Mouse (Mus musculus): ENCODE results near the gene Man2a2.
"Not testable (repeated sequence)": the region's sequence is repeated elsewhere in the genome, so short reads cannot be mapped to it uniquely, and the experiment has no call there.

Man2a2 gene

DNA sequence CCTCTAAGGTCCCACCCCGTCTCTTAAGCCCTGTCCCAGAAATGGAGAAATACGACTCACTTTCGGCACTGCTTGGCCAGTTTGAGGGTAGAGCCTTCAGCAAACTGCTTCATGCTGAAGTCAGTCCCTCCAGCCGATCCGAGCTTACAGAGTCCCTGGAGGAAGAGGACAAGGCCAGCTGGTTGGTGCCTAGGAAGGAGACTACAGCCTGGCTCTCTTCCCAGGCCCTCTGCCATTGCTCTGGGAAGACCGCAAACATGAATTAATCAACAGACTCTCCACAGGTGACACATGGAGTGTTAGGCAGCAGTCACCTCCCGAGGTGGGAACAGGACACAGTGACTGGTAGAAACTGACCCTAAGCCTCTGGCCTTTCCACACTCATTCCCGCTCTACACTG, 40.9 kb downstream of the Man2a2 start:
- no peak for DNase-seq

DNA sequence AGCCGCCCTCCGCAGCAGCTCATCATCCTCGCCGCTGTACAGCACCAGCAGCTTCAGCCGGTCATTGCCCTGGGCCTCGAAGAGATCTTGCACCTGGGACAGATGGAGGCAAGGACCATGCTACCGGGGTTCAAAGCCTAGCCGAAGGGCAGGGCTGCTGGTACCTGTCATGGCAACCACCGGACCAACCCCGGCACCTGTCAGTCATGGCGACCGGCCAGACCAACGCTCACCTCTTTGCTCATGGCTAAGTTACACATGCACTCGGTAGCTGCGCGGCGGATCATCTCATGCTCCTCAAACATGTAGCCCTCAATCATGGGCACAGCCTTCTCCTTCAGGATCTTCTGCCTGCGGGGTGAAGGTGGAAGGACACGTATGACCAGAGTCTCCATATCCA, 45.1 kb downstream of the Man2a2 start:
- DNase-seq = no peak

DNA sequence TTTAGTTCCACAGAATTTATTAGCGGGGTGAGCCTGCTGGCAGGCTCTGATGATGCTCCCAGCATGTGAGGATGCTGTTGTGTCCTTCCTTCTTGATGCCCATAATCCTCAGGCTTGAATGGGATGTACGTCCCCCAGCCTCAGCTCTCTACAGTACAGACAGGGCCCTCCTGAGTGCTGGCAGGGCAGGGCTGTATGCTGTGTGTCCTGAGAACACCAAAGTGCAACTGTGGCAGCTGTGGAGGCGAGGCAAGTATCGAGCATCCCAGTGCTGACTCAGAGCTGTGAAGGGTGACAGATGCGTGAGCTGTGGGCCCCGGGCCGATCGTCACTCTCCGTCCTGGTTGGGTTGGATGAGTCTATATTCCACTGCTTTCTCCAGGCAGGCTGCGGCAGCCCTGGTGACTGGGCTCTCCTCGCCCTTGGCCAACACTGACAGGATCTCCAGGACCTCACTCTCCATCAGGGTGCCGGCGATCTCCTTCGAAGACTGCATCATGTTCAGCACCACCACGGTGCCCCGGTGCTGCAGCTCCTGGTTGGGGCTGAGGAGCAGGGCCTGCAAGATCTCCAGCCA, 45.8 kb downstream of the Man2a2 start:
- DNase-seq = no peak

DNA sequence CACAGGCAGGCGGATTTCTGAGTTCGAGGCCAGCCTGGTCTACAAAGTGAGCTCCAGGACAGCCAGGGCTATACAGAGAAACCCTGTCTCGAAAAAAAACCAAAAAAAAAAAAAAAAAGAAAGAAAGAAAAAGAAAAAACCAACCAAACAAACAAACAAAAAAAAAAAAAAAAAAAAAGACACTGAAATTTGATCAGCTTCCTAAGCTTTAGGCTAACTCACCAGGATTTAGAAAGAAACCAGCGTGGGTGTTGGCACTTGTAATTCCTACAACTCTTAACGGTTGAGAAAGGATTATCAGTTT, 46.4 kb downstream of the Man2a2 start:
- not testable (repeated sequence) for DNase-seq

DNA sequence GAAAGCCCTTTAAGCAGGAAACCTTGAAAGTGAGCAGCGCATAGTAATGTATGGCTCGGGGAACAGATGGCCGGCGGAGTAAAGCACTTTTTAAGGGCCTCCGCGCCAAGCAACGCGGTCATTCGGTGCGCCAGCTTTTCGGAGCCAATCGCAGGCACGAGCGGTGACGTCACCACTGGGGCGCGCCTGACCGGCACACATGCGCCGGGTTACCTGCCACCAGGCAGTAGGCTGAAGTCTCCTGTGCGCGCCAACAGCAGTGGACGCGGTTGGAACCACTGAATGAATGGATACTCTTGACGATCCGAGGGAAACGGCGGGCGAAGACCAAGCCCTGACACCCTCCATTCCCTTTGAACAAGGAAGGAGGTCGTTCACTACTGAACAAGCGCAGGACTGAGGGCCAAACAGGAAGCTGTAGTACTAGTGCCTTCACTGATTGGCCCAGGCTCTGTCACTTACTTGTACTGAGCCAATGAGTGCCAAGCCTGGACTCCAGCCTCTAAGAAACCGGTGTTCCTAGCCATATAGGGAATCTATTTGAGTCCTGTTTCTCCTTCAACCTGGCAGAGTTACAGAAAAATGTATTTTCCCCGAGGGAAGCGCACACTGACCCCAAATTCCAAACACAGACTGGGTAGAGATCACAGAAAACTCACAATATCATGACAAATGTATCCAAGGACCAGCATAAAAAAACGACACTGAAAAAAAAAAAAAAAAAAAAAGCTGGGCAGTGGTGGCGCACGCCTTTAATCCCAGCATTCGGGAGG, 46.9 kb downstream of the Man2a2 start, which contains the start of gene Rccd1:
Rccd1 (minus strand) TSS at position 412 of the 773 bp plus-strand sequence.
- DNase-seq = peak; percentile 84 to 94

DNA sequence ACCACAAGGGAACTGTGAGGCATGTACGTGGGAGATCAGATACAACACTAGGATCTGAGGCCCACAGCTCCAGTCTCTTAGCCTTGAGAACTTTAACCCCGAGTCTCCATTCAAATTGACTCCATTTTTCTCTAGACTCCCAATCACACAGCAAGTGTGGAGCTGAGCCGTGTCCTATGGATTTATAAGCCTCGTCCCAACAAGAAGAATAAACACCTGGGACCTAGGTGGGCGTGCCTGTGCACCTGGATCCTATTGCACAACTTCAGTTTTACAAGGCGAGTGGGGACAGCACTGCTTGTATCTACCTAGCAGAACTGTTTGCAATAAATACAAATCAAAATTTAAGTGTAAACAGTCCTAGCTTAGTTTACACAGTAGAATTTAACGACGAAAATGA, 47.8 kb downstream of the Man2a2 start:
- DNase-seq = no peak

DNA sequence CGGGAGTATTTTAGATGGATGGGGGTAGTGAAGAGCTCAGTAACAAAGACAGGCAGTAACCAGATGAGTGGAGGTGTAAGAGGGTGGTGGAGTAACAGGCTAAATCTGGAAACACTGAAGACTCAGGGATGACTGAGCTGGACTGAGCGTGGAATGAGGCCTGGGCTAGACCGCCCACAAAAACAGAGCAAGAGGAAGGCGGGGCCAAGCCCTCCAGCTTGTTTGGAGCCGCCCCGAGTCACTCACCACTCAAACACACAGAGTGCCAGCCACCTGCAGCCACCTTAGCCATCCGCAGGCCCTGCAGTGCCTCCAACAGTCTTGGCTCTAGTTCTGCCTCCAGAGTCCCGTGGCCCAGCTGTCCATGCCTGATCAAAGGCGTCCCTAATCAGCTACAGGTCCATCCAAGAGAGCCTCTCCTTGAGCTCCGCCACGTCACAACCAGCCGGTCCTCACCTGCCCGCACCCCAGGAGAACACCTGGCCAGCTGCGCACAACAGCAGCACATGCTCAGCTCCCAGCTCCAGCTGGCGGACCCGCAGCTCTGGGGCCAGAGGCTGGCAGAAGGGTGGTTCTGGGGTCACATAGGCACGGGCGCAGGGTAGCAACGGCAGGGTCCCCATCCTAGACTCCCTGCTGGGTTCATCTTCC, 51.2 kb downstream of the Man2a2 start:
- no peak for DNase-seq

DNA sequence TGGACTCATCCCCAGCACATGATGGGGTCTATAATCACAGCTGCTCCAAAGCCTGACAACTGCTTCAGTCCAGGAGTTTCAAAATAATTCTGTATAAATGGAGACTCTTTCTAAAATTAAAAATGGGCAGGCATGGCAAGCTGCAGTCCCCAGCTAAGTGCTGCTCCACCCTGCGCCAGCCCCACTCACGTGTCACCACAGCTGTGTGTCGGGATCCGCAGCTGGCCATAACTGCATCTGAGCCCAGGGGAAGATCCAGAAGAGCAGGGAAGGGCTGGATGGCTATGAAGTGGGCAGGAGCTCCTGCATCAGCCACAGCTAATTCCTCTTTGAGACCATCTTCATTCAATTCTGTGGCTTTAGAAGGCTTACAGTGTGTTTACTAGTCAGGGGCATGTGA, 52.5 kb downstream of the Man2a2 start:
- no peak for DNase-seq

DNA sequence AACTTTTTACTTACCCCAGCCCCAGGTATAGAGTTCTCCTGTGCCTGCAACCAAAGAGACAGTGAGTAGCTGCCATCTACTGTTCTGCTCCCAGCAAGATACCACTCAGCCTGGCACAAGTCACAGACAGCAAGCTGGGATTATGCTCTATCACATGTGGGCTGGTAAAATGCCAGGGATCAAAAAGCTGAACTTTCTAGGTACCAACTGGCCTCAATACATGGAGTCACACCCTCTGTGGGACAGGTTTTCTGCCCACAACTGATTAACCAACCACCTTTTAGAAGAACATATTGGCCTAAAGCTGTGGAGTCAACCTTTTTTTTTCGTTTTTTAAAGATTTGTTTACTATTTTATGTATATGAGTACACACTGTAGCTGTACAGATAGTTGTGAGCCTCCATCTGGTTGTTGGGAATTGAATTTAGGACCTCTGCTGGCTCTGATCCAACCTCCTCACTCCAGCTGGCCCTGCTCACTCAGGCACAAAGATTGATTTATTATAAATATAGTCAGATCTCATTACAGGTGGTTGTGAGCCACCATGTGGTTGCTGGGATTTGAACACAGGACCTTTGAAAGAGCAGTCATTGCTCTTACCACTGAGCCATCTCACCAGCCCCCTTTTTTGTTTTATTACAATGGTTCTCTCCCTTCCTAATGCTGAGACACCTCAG, 53.6 kb downstream of the Man2a2 start:
- no peak for DNase-seq

DNA sequence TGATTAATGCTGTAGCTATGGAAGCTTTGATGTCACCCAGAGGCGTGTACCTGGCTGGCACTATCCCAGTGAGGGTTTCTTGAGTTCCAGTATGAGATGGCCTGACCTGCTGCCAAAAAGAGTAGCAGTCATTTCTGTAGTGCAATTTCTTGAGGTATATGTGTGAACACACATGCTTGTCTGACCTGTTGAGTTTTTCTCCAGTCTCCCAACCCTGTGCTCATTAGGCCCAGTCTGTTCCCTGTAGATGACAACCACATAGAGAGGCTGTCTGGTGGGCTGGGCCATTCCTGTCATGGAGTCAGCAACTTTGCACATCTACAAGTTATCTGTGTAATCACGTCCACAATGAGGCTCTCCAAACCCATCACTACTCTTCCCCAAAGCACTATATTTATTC, 55.4 kb downstream of the Man2a2 start:
- DNase-seq = no peak

DNA sequence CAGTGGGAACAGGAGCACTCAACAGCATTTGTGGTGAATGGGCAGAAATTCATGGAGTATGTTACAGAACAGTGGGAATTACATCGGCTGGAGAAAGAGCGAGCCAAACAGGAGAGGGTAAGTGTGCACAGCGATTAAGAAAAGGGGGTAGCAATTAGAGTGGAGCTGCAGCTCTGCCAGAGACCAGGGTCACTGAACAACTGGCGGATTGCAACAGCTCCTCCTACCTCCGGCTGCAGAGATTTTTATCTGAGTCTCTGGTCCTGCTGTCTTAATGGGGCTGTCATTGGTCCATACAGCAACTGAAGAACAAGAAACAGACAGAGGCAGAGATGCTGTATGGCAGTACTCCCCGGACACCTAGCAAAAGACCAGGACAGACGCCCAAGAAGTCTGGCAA, 60.4 kb downstream of the Man2a2 start:
- no peak for DNase-seq

DNA sequence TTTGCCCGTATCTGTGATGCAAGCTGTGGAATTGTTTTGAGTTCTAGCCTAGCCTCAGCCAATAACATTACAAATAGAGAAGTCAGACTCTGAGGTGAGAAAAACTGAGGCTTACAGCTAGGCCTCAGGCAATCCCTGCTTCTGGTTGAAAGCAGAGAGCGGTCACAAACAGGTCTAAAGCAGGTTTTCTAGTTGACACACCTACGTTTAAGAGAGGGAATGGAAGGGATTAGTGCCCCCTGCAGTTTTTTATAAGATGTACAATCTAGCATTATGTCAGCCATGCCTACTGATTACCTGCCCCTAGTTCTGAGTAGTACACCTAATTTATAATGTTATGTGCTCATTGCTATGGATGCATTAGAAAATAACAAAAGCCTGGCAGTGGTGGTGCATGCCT, 63.4 kb downstream of the Man2a2 start:
- DNase-seq = no peak

DNA sequence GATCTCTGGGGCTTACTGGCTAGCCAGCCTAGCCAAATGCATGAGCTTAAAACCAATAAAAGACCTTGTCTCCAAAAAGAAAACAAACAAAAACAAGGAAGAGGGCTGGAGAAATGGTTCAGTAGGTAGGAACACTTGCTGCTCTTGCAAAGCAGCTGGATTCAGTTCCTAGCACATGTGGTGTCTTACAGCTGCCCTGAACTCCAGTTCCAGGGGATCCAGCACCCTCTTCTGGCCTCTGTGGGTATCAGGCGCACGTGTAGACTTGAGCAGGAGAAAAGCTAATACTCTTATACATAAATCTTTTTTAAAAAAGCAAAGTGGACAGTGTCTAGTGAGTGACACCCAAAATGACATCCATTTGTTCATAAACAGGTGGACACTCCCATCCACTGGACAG, 69.7 kb downstream of the Man2a2 start:
- no peak for DNase-seq

DNA sequence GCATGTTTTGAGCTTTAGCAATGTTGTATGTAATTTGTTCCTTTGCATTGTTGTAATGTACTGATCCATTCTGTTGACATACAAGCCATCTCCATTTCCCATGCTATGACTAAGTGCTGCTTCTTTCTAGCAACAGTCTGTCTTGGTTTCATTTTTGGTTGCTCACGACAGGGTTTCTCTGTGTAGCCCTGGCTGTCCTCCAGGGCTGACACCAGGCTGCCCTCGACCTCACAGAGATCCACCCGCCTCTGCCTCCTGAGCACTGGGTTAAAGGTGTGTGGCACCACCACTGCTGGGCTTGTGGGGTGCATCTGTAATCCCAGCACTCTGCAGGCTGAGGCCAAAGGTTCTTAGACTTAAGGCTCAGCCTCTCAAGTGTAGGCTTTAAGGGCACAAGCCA, 71.6 kb downstream of the Man2a2 start:
- DNase-seq = no peak
